Mouse (Mus musculus): ENCODE results near the gene Prrt3.

Gene Prrt3

GRCm38 (mm10) chr6:113489410-113489809, 12.3 kb downstream of the Prrt3 start:
- no peak for DNase-seq (ENCODE audit: low spot score in 2 of 2)

- DNase-seq (ENCODE audit: low spot score in 2 of 2) = no peak
These were observed 14.6 kb downstream of the Prrt3 start for GRCm38 (mm10) chr6:113487125-113487576.

GRCm38 (mm10) chr6:113483729-113484128, 18.0 kb downstream of the Prrt3 start:
- DNase-seq (ENCODE audit: low spot score in 2 of 2) = no peak

- peak; percentile 94 to 96 for DNase-seq (ENCODE audit: low spot score in 2 of 2)
These were observed 18.6 kb downstream of the Prrt3 start, which contains the start of gene Creld1 for GRCm38 (mm10) chr6:113483100-113483615. Gene Creld1, plus strand, starts transcription at chr6:113483297.

GRCm38 (mm10) chr6:113482477-113483099, 19.1 kb downstream of the Prrt3 start:
- DNase-seq (ENCODE audit: low spot score in 2 of 2) = peak; percentile 22 to 25

GRCm38 (mm10) chr6:113480555-113481373, 21.0 kb downstream of the Prrt3 start:
- no peak for DNase-seq (ENCODE audit: low spot score in 2 of 2)

- no peak for DNase-seq (ENCODE audit: low spot score in 2 of 2)
These were observed 22.8 kb downstream of the Prrt3 start for GRCm38 (mm10) chr6:113478906-113479305.

- DNase-seq (ENCODE audit: low spot score in 2 of 2) = no peak
These were observed 24.4 kb downstream of the Prrt3 start for GRCm38 (mm10) chr6:113477353-113477752.

- no peak for DNase-seq (ENCODE audit: low spot score in 2 of 2)
These were observed 28.0 kb downstream of the Prrt3 start for GRCm38 (mm10) chr6:113473715-113474114.

- DNase-seq (ENCODE audit: low spot score in 2 of 2) = no peak
These were observed 28.5 kb downstream of the Prrt3 start for GRCm38 (mm10) chr6:113473246-113473645.

- DNase-seq (ENCODE audit: low spot score in 2 of 2) = no peak
These were observed 29.7 kb downstream of the Prrt3 start for GRCm38 (mm10) chr6:113472061-113472460.

- no peak for DNase-seq (ENCODE audit: low spot score in 2 of 2)
These were observed 30.3 kb downstream of the Prrt3 start, which contains the start of gene Il17rc for GRCm38 (mm10) chr6:113471297-113471936. Gene Il17rc, plus strand, starts transcription at chr6:113471427.

- peak; percentile 48 to 50 for DNase-seq (ENCODE audit: low spot score in 2 of 2)
These were observed 32.3 kb downstream of the Prrt3 start for GRCm38 (mm10) chr6:113469432-113469831.

- DNase-seq (ENCODE audit: low spot score in 2 of 2) = peak; percentile 62 to 70
These were observed 32.7 kb downstream of the Prrt3 start for GRCm38 (mm10) chr6:113469021-113469420.

GRCm38 (mm10) chr6:113468512-113468911, 33.2 kb downstream of the Prrt3 start:
- no peak for DNase-seq (ENCODE audit: low spot score in 2 of 2)

GRCm38 (mm10) chr6:113465602-113466001, 36.1 kb downstream of the Prrt3 start:
- DNase-seq (ENCODE audit: low spot score in 2 of 2) = no peak

- DNase-seq (ENCODE audit: low spot score in 2 of 2) = no peak
These were observed 37.7 kb downstream of the Prrt3 start for GRCm38 (mm10) chr6:113464040-113464439.

- DNase-seq (ENCODE audit: low spot score in 2 of 2) = no peak
These were observed 43.1 kb downstream of the Prrt3 start for GRCm38 (mm10) chr6:113458635-113459034.

GRCm38 (mm10) chr6:113457952-113458534, 43.7 kb downstream of the Prrt3 start, which contains the start of gene Il17re:
Gene Il17re, plus strand, starts transcription at chr6:113458484.
- DNase-seq (ENCODE audit: low spot score in 2 of 2) = no peak

GRCm38 (mm10) chr6:113455007-113455406, 46.7 kb downstream of the Prrt3 start:
- DNase-seq (ENCODE audit: low spot score in 2 of 2) = peak in 1 of 2 experiments; percentile 22

GRCm38 (mm10) chr6:113451839-113452238, 49.9 kb downstream of the Prrt3 start:
- DNase-seq (ENCODE audit: low spot score in 2 of 2) = no peak

- no peak for DNase-seq (ENCODE audit: low spot score in 2 of 2)
These were observed 54.1 kb downstream of the Prrt3 start for GRCm38 (mm10) chr6:113447639-113448038.

Data from spleen, postnatal 36 days (tissue).